19 mouse cellular contexts compared by ENCODE assay signal in genomic region chr9:119848671-119849070, GRCm38 (mm10). TPM values are rescaled to one million over a fixed set of nuclear protein-coding genes. Genes with fewer than 3 reads are reported as not detected.
A peak's percentile ranks its signal among the peaks of the same experiment; 100 is the strongest.
DNase-seq lines count a peak whose midpoint lies in the region; ATAC-seq and TF ChIP-seq lines count a peak whose summit lies in the region.
"Had no signal": no experiment of that assay in that cellular context is flagged by ENCODE, and none has a peak within 500 bp of the region (broad histone marks: within the 10 kb centered on the region; RNA-seq: fewer than 3 reads in every experiment).

No protein-coding gene starts in this region.

- H3K27ac ChIP-seq in midbrain, embryonic 11.5 days (ENCODE audit: low read depth, low read length) = no peak overlapping the region
- no peak overlapping the region for H3K27ac ChIP-seq in midbrain, postnatal 0 days (ENCODE audit: low read depth, low read length)
- H3K27ac ChIP-seq in forebrain, embryonic 12.5 days = peak overlapping the region; percentile 70
- H3K27ac ChIP-seq in forebrain, embryonic 15.5 days (replicated peaks) = peak overlapping the region; percentile 70
- H3K27ac ChIP-seq in intestine, embryonic 16.5 days (ENCODE audit: low read length) = no peak overlapping the region
- H3K27ac ChIP-seq: embryonic facial prominence, embryonic 15.5 days; heart, embryonic 13.5 days; hindbrain, embryonic 15.5 days had no signal

- H3K9ac ChIP-seq in midbrain, embryonic 11.5 days (ENCODE audit: low read length) = no peak overlapping the region
- H3K9ac ChIP-seq in midbrain, postnatal 0 days (replicated peaks; ENCODE audit: low read length, poor library complexity, severe bottlenecking) = no peak overlapping the region
- H3K9ac ChIP-seq in forebrain, embryonic 12.5 days = no peak overlapping the region
- no peak overlapping the region for H3K9ac ChIP-seq in forebrain, embryonic 15.5 days (replicated peaks)
- no peak overlapping the region for H3K9ac ChIP-seq in intestine, embryonic 16.5 days (ENCODE audit: low read depth, low read length)
- H3K9ac ChIP-seq: embryonic facial prominence, embryonic 15.5 days; heart, embryonic 13.5 days; hindbrain, embryonic 15.5 days had no signal

- no peak for TF ChIP-seq CTCF in midbrain, postnatal 0 days (IDR thresholded peaks at IDR 0.05)

- H3K27me3 ChIP-seq in midbrain, embryonic 11.5 days (ENCODE audit: control insufficient read depth, insufficient read depth, low read length) = no peaks in the 10 kb centered on the region
- H3K27me3 ChIP-seq in midbrain, postnatal 0 days (ENCODE audit: insufficient read depth, low read length) = no peaks in the 10 kb centered on the region
- H3K27me3 ChIP-seq in forebrain, embryonic 12.5 days = peaks cover 24% of the 10 kb centered on the region; the same call in 1 of the 2 replicates
- no peaks in the 10 kb centered on the region for H3K27me3 ChIP-seq in forebrain, embryonic 15.5 days
- no peaks in the 10 kb centered on the region for H3K27me3 ChIP-seq in intestine, embryonic 16.5 days (replicated peaks; ENCODE audit: control insufficient read depth, insufficient read depth, low read length)
- H3K27me3 ChIP-seq: embryonic facial prominence, embryonic 15.5 days; hindbrain, embryonic 15.5 days had no signal

- no peaks in the 10 kb centered on the region for H3K9me3 ChIP-seq in midbrain, embryonic 11.5 days (ENCODE audit: control insufficient read depth, low read length)
- H3K9me3 ChIP-seq in midbrain, postnatal 0 days (ENCODE audit: low read length) = no peaks in the 10 kb centered on the region
- no peaks in the 10 kb centered on the region for H3K9me3 ChIP-seq in forebrain, embryonic 12.5 days
- H3K9me3 ChIP-seq in forebrain, embryonic 15.5 days = no peaks in the 10 kb centered on the region
- no peaks in the 10 kb centered on the region for H3K9me3 ChIP-seq in intestine, embryonic 16.5 days (ENCODE audit: control insufficient read depth, low read length)
- H3K9me3 ChIP-seq: embryonic facial prominence, embryonic 15.5 days; heart, embryonic 13.5 days; hindbrain, embryonic 15.5 days had no signal

- H3K36me3 ChIP-seq in midbrain, embryonic 11.5 days (ENCODE audit: control insufficient read depth, insufficient read depth, low read length) = no peaks in the 10 kb centered on the region
- H3K36me3 ChIP-seq in midbrain, postnatal 0 days (ENCODE audit: insufficient read depth, low read length) = no peaks in the 10 kb centered on the region
- no peaks in the 10 kb centered on the region for H3K36me3 ChIP-seq in forebrain, embryonic 12.5 days (replicated peaks)
- no peaks in the 10 kb centered on the region for H3K36me3 ChIP-seq in forebrain, embryonic 15.5 days
- no peaks in the 10 kb centered on the region for H3K36me3 ChIP-seq in intestine, embryonic 16.5 days (ENCODE audit: control insufficient read depth, insufficient read depth, low read length)
- H3K36me3 ChIP-seq: embryonic facial prominence, embryonic 15.5 days; heart, embryonic 13.5 days; hindbrain, embryonic 15.5 days had no signal

- peak; percentile 14 for DNase-seq in embryo, embryonic 10.5 days (ENCODE audit: low spot score)
- DNase-seq in embryo, embryonic 9.5 days (ENCODE audit: extremely low spot score) = no peak
- peak; percentile 88 for DNase-seq in midbrain, embryonic 11.5 days (ENCODE audit: low spot score, missing footprints)
- DNase-seq in midbrain, postnatal 0 days (ENCODE audit: low spot score) = no peak
- DNase-seq in kidney, postnatal 10 days = no peak
- DNase-seq: adrenal gland, postnatal 10 days; cerebellum, adult 11 months; cerebellum, adult 9-10 months; cerebellum, postnatal 36 days; heart, postnatal 36 days had no signal

- H3K4me2 ChIP-seq in midbrain, embryonic 11.5 days = no peak overlapping the region
- no peak overlapping the region for H3K4me2 ChIP-seq in midbrain, postnatal 0 days (ENCODE audit: low read depth, low read length, poor library complexity, severe bottlenecking)
- H3K4me2 ChIP-seq in forebrain, embryonic 12.5 days = no peak overlapping the region
- no peak overlapping the region for H3K4me2 ChIP-seq in forebrain, embryonic 15.5 days (replicated peaks)
- no peak overlapping the region for H3K4me2 ChIP-seq in intestine, embryonic 16.5 days (ENCODE audit: low read depth, low read length)
- H3K4me2 ChIP-seq: embryonic facial prominence, embryonic 15.5 days; heart, embryonic 13.5 days; hindbrain, embryonic 15.5 days had no signal

- no peaks in the 10 kb centered on the region for H3K4me1 ChIP-seq in midbrain, embryonic 11.5 days (ENCODE audit: control insufficient read depth, insufficient read depth, low read length)
- peaks cover 8% of the 10 kb centered on the region; the same call in 1 of the 2 replicates for H3K4me1 ChIP-seq in midbrain, postnatal 0 days (ENCODE audit: insufficient read depth, low read length)
- H3K4me1 ChIP-seq in forebrain, embryonic 12.5 days = peaks cover 36% of the 10 kb centered on the region
- peaks cover 40% of the 10 kb centered on the region for H3K4me1 ChIP-seq in forebrain, embryonic 15.5 days
- H3K4me1 ChIP-seq in intestine, embryonic 16.5 days (ENCODE audit: control insufficient read depth, insufficient read depth, low read length) = peaks cover 3% of the 10 kb centered on the region; the same call in 1 of the 2 replicates
- H3K4me1 ChIP-seq: heart, embryonic 13.5 days had no signal

- ATAC-seq in midbrain, embryonic 11.5 days (ENCODE audit: low FRiP score) = no peak
- no peak for ATAC-seq in midbrain, postnatal 0 days (ENCODE audit: low FRiP score)
- no peak for ATAC-seq in forebrain, embryonic 12.5 days (ENCODE audit: low FRiP score)
- no peak for ATAC-seq in forebrain, embryonic 15.5 days (replicated peaks)
- no peak for ATAC-seq in intestine, embryonic 16.5 days
- ATAC-seq: intestine, postnatal 0 days had no signal

- WGBS in midbrain, embryonic 11.5 days = 25% methylated on average over 7 of the region's 7 CpGs
- 24% methylated on average over 7 of the region's 7 CpGs for WGBS in midbrain, postnatal 0 days
- 37% methylated on average over 7 of the region's 7 CpGs for WGBS in forebrain, embryonic 12.5 days
- 33% methylated on average over 7 of the region's 7 CpGs for WGBS in forebrain, embryonic 15.5 days
- WGBS in intestine, embryonic 16.5 days = 37% methylated on average over 7 of the region's 7 CpGs

- no peak overlapping the region for H3K4me3 ChIP-seq in midbrain, embryonic 11.5 days (ENCODE audit: low read depth, low read length)
- no peak overlapping the region for H3K4me3 ChIP-seq in midbrain, postnatal 0 days (ENCODE audit: low read depth, low read length)
- no peak overlapping the region for H3K4me3 ChIP-seq in forebrain, embryonic 12.5 days (replicated peaks)
- H3K4me3 ChIP-seq in forebrain, embryonic 15.5 days = no peak overlapping the region
- H3K4me3 ChIP-seq in intestine, embryonic 16.5 days (ENCODE audit: low read length) = no peak overlapping the region
- H3K4me3 ChIP-seq: embryonic facial prominence, embryonic 15.5 days; erythroblast, embryonic 14.5 days; heart, embryonic 13.5 days; hindbrain, embryonic 15.5 days had no signal

RNA-seq across cellular contexts. Expression of gene Scn11a, which starts 23.4 kb away (rescaled TPM):
- polyA plus RNA-seq in midbrain, embryonic 11.5 days (2014; fragmentation: Nextera tagmentation; extraction: Ambion mirVana) = 0.23 TPM in 2 replicates
- total RNA-seq in midbrain, postnatal 0 days (2014; rRNA removed) = 0.47 and 0.60 TPM in 2 replicates
- polyA plus RNA-seq in midbrain, postnatal 0 days (2015; fragmentation: Nextera tagmentation; extraction: Ambion mirVana) = 0.27 and 0.35 TPM in 2 replicates
- 0.87 and 0.88 TPM in 2 replicates for polyA plus RNA-seq in forebrain, embryonic 12.5 days (2016; fragmentation: Nextera tagmentation; extraction: Ambion mirVana)
- 0.18 and 0.22 TPM in 2 replicates for polyA plus RNA-seq in forebrain, embryonic 15.5 days (2015; fragmentation: Nextera tagmentation; extraction: Ambion mirVana)
- polyA plus RNA-seq in intestine, embryonic 16.5 days (2015; fragmentation: Nextera tagmentation; extraction: Ambion mirVana) = 0.04 TPM in 1 of 2 replicates, not detected in the other
- polyA plus RNA-seq: erythroblast, embryonic 14.5 days; gonadal fat pad, adult 2 months; heart, embryonic 13.5 days had no signal

RNA-seq across cellular contexts. Expression of gene Wdr48, which starts 46.0 kb away (rescaled TPM):
- 61.2 and 61.4 TPM in 2 replicates for polyA plus RNA-seq in midbrain, embryonic 11.5 days (2014; fragmentation: Nextera tagmentation; extraction: Ambion mirVana)
- total RNA-seq in midbrain, postnatal 0 days (2014; rRNA removed) = 53.0 and 75.3 TPM in 2 replicates
- polyA plus RNA-seq in midbrain, postnatal 0 days (2015; fragmentation: Nextera tagmentation; extraction: Ambion mirVana) = 48.8 and 49.5 TPM in 2 replicates
- 77.1 and 87.1 TPM in 2 replicates for polyA plus RNA-seq in forebrain, embryonic 12.5 days (2016; fragmentation: Nextera tagmentation; extraction: Ambion mirVana)
- 78.0 and 82.5 TPM in 2 replicates for polyA plus RNA-seq in forebrain, embryonic 15.5 days (2015; fragmentation: Nextera tagmentation; extraction: Ambion mirVana)
- 34.0 and 36.7 TPM in 2 replicates for polyA plus RNA-seq in intestine, embryonic 16.5 days (2015; fragmentation: Nextera tagmentation; extraction: Ambion mirVana)

Comparison
In these comparisons a context has a peak if more than half of its experiments do, and no peak if none do; other contexts are left out.
1. DNase-seq: peak in embryo, embryonic 10.5 days (single experiment) and midbrain, embryonic 11.5 days (single experiment); none in embryo, embryonic 9.5 days (single experiment), midbrain, postnatal 0 days (single experiment) and kidney, postnatal 10 days (single experiment).
2. H3K27ac ChIP-seq: peak in forebrain, embryonic 12.5 days (single experiment) and forebrain, embryonic 15.5 days (single experiment); none in midbrain, embryonic 11.5 days (single experiment), midbrain, postnatal 0 days (single experiment) and intestine, embryonic 16.5 days (single experiment).